Mouse (Mus musculus) left cerebral cortex, postnatal 4 days (tissue): ENCODE results near the gene Gm17334. TPM values are rescaled to one million over a fixed set of nuclear protein-coding genes. Genes with fewer than 3 reads are reported as not detected.

ENCODE experiments used
- DNase-seq: peaks from one replicate; pipeline ENCODE4 v3.0.0-alpha.2; 2022
- intact Hi-C: fragments of 180-260 bp; cut with DNase I; formaldehyde crosslinking; loops from one replicate; pipeline ENCODE4 v1.15.1; 2025
- total RNA-seq, 2 experiments: library from RNA; stranded (reverse); gene quantifications; 2 replicates each; pipeline ENCODE4 v1.2.3; 2021

Gm17334 gene
- not detected for total RNA-seq

- DNase-seq = no peak
- intact Hi-C loops = no loop called here
These were observed at the start of gene Gm17334 for GRCm38 (mm10) chr11:53773087-53773486. Gene Gm17334, minus strand, starts transcription at chr11:53773187.

DNA sequence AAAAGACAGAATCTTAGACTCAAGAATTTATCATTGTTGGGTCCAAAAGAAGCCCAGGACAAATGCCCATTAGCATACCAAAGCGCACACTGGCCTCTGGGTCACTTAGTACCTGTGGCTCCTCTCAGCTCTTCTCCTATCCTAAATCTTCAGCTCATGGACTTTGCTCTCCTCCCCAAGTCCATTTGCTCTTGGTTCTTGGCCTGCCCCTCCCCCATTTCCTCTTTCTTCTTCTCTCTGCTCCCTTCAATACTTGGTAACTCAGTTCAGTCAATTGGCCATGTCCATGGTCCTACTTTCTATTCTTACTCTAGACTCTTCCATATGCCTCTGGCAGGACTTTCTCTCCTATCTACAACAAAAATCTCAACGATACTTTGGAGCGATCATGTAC, 49.0 kb upstream of the Gm17334 start:
- DNase-seq = no peak
- intact Hi-C loops = no loop called here

DNA sequence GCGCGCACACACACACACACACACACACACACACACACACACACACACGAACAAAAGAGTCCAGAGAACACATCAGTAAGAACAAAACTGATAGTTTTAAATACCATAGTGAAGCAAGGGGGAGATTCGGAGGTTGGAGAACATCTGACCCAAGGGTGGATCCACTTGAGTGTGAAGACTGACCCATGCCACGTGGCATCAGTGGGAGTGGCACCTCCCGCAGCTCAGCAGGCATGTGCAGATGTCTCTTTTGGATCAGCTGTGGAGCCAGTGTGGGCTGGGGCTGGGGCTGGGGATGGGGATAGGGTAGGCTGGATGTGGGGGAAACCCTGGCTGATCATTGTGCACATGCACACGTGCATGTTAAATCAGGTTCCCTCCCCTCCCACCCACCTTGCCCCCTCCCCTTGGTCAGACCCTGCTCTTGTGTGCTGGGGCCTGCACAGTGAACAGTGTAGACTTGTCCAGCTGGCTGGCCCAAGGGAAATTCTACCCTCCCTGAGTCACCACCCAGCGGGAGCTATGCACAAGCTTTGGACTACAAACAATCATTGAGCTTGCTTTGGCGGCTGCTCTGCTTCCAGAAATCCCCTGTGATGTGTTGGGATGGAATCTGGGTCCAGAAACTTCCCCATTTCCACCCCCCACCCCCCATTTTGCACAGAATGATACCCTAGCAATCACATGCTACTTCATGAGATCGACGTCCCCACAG, 48.4 kb upstream of the Gm17334 start:
- DNase-seq = no peak
- intact Hi-C loops = no loop called here

- intact Hi-C loops = no loop called here
These were observed 47.7 kb upstream of the Gm17334 start for GRCm38 (mm10) chr11:53820516-53821170.

DNA sequence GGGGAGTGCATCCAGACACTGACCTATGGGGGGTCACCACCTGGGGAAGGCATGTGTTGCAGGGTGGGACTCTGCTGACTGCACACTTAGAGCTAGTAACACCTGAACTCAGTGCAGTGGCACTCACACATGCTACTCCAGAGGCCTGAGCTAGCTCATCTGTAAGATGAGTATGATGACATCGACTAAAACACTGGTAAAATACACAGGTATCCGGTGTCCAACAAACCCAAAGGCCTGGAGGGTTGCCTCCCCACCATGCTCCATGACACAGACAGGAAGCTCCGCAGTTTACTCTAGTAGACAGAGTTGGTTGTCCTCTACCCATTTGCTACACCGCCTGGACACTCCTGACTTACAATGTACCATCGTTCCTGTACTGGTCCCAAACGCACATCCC, 46.5 kb upstream of the Gm17334 start:
- DNase-seq = no peak

More at GRCm38 (mm10) chr11:53820516-53821170, 47.7 kb upstream of the Gm17334 start:
- no peak for DNase-seq

GRCm38 (mm10) chr11:53818794-53819193, 45.8 kb upstream of the Gm17334 start:
- intact Hi-C loops = no loop called here
- no peak for DNase-seq

More for the DNA sequence above, 46.5 kb upstream of the Gm17334 start:
- intact Hi-C loops = no loop called here

GRCm38 (mm10) chr11:53816841-53817375, 43.9 kb upstream of the Gm17334 start:
- intact Hi-C loops = no loop called here
- no peak for DNase-seq

DNA sequence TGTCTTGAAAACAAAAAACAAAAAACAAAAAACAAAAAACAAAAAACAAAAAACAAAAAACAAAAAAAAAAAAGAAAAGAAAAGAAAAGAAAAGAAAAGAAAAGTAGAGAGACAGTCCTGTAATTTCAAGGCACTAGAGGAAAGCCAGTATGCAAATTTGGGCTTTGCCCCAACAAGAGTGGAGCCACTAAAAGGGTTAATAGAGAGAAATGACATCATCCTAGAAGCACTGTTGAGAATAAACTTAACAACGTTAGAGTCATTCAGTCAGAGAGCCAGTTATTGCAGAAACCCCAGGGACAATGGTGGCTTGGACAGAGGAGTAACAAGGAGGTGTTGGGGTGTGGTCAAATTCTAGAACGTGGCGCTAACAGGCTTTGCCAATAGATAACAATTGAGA, 41.8 kb upstream of the Gm17334 start:
- intact Hi-C loops = no loop called here
- DNase-seq = no peak

- DNase-seq = no peak
- intact Hi-C loops = no loop called here
These were observed 40.2 kb upstream of the Gm17334 start for GRCm38 (mm10) chr11:53813001-53813868.

DNA sequence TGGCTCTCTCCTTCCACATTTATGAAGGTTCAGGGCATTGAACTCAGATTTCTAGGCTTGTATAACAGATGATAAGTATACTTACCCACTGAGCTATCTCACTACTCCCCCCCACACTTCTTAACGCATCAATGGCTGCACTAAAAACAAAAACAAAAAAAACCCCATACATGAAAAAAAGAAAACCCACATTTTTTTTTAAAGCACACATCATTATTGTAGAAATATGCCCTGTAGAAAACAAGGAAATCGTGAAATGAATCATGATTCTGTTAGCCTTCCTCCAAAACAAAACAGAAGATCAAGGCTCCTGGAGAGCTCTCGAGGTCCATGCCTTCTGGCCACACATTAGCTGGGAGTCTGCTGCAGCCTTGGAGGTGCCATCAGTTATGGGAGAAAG, 38.3 kb upstream of the Gm17334 start:
- DNase-seq = no peak
- intact Hi-C loops = no loop called here

DNA sequence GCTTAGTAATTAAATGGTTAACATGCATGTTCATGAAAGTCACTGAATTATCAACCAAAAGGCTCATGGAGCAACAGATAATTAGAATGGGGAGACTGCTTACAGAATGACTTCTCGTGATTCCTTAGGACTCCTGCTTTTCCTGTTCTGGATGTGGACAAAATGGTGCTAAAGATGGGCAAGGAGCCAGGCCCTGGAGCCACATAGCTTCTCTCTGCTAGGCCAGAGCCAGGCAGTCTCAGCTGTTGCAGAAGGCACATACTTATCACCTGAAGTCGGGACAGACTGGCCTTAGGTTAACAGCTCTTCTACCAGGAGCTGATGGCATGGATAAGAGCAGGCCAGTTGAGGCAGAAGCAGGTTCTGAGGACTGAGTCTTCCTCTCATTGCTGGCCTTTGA, 37.8 kb upstream of the Gm17334 start:
- no peak for DNase-seq
- intact Hi-C loops = no loop called here

- no peak for DNase-seq
- intact Hi-C loops = no loop called here
These were observed 37.2 kb upstream of the Gm17334 start for GRCm38 (mm10) chr11:53810156-53810555.

GRCm38 (mm10) chr11:53809354-53809753, 36.4 kb upstream of the Gm17334 start:
- DNase-seq = no peak
- intact Hi-C loops = no loop called here

DNA sequence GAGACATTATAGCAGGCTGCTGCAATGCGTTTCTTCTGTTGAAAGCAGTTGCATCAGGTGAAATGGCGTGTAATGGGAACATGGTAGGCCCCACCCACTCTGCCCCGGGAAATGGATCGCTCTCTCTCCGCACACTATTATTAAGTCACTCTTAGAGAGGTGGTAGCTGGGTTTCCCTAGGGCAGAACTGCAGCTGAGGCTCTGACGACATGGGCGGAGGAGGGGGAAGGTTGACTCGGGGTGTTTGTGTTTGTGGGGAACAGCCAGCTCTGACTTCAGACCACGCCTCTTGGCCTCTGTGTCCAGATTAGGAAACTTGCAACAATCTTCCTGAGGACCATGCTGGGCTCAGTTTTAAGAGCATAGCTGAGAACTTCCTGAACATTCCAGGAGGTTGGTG, 32.8 kb upstream of the Gm17334 start:
- DNase-seq = no peak
- intact Hi-C loops = no loop called here

GRCm38 (mm10) chr11:53804569-53805344, 31.8 kb upstream of the Gm17334 start:
- DNase-seq = no peak
- intact Hi-C loops = no loop called here

GRCm38 (mm10) chr11:53803494-53803893, 30.5 kb upstream of the Gm17334 start:
- DNase-seq = no peak
- intact Hi-C loops = no loop called here

GRCm38 (mm10) chr11:53803093-53803492, 30.1 kb upstream of the Gm17334 start:
- DNase-seq = no peak
- intact Hi-C loops = no loop called here

DNA sequence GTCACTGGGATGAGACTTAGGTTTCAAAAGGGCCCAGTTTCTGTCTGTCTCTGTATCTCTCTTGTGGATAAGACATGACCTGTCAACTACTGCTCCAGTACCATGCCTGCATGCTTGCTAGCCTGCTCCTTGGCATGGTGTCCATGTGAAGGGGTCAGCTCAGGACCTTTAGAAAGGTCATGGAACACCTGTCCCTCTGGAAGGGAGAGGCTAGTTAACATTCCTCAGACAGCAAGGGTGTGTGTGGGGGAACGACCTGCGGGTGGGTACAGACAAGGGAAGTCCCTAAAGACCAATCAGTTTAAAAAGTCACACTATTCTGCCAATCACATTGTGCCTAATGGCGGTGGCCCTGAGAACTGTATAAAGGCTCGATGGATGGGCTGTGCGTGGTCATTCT, 28.0 kb upstream of the Gm17334 start:
- intact Hi-C loops = no loop called here
- DNase-seq = no peak

GRCm38 (mm10) chr11:53800036-53800435, 27.0 kb upstream of the Gm17334 start:
- intact Hi-C loops = no loop called here
- DNase-seq = no peak

DNA sequence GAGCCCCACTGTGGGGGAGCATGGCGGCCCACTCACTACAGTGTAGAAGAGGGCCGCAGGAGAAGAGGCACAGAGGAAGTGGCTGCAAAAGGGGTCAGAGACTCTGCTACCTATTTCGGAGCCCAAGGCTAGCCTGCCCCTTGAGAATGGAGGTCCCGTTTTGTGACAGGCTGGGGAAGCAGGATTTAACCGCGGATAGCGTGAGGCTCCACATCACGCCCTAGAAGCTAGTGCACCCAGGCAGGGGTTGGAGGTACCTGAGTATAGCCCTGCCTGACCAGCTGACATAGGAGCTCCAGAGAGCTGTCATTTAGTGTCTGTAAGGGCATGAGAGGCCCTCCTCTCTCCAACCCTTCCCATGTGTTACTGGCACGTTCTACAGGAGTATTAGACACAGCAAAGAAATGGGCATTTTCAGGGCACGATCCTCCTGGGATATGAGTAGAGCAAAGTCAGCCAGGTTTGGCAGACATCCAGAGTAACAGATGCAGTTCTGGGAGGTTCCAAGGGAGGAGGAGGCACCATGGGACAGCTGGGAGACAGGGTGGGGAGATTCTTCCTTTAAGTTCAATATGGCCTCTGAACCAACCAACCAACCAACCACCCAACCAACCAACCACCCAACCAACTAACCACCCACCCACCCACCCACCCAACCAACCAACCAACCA, 25.2 kb upstream of the Gm17334 start:
- intact Hi-C loops = no loop called here
- peak; percentile 48 for DNase-seq
